Mouse (Mus musculus): Measurements from ENCODE around the gene Gm11627. TPM values are rescaled to one million over a fixed set of nuclear protein-coding genes. Genes with fewer than 3 reads are reported as not detected.
"Not testable (repeated sequence)": the region's sequence is repeated elsewhere in the genome, so short reads cannot be mapped to it uniquely, and the experiment has no call there.

Gene Gm11627
- total RNA-seq, 2 experiments from 2014 or later, result 1.4 to 1.5 TPM

DNA sequence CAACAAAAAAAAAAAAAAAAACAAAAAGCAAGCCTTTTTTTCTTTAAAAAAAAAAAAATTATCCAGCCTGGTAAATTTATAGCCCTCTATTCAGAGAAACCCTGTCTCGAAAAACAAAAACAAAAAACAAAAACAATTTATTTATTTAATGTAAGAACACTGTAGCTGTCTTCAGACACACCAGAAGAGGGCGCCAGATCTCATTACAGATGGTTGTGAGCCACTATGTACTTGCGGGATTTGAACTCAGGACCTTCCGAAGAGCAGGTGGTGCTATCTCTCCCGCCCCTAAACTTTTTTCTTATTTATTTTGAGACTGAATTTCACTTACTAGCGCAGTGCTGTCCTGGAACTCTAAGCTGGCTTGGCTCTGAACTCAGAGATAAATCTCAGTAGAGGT, 12.1 kb downstream of the Gm11627 start:
- intact Hi-C loops (cut with DNase I), result no loop called here
- no peak for DNase-seq

GRCm38 (mm10) chr11:102566290-102566689, 13.0 kb downstream of the Gm11627 start:
- DNase-seq, result no peak
- intact Hi-C loops (cut with DNase I), result no loop called here

- intact Hi-C loops (cut with DNase I), result no loop called here
- DNase-seq, result no peak
Measured at GRCm38 (mm10) chr11:102565741-102566140, 13.5 kb downstream of the Gm11627 start.

DNA sequence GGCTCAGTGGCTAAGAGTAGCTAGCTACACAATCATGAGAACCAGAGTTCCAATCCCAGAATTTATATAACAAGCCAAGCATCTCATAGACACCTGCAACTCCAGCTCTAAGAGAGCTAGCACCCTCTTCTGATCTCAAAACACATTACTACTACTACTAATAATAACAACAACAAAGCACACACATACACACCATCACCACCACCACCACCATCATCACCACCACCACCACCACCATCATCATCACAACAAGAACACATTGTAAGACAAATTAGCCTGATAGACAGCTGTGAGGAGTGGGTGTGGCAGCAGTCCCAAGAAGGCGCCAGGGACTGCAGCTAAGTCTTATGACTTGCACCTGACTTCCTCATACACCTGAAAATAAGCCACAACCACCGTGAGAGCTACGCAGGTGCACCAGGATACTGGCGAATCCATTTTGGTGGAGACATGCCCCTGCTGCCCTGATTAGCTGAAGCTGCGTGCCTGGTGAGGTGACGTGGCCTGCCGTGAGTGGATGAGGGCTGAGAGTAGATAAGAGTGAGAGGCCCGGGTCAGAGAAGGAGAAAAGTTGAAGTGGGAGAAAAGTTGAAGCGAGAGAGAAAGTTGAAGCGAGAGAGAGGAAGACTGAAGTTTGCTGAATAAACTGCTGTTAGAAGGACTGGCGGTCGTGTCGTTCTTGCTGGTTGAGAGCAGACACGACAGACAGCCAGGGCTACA, 14.1 kb downstream of the Gm11627 start:
- intact Hi-C loops (cut with DNase I); DNase-seq: not testable (repeated sequence)

DNA sequence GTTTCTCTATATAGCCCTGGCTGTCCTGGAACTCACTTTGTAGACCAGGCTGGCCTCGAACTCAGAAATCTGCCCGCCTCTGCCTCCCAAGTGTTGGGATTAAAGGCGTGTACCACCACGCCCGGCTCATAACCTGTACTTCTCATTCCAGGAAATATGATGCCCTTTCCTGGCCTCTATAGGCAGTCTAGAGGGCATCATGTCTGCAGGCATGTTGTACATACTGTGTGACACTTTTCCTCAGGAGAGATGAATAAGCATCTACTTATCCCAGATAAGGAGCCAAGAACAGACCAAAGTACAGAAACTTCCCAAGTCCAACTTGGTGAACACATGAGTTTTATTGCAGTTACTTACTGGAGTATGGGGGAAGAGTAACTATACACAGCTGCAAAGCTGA, 20.6 kb downstream of the Gm11627 start:
- intact Hi-C loops (cut with DNase I), result loop anchor here (5.0 to 10.0 kb wide), 3 partner anchors 51 to 1986 kb away; partner anchors contain the start of gene Ubtf

GRCm38 (mm10) chr11:102557386-102557785, 21.9 kb downstream of the Gm11627 start:
- intact Hi-C loops (cut with DNase I), result loop anchor here (5.0 to 10.0 kb wide), 3 partner anchors 50 to 1987 kb away; partner anchors contain the start of gene Ubtf
- DNase-seq, result no peak

More for the DNA sequence above, 20.6 kb downstream of the Gm11627 start:
- DNase-seq, result no peak

DNA sequence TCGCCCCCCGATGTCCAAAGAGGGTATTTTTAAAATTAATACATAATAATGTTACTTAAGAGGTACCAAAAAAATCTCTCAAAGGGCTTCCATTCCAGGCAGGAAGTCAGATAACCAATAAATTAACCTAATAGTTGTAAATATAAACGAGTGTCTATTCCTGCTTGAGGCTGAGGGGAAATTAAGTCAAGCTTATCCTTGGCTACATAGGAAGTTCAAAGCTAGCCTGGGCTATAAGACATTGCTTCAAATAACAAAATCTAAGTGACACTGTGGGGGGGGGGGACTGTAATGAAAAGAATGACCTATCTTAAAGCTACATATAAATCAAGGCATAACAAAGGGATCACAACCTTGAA, 22.6 kb downstream of the Gm11627 start:
- intact Hi-C loops (cut with DNase I), result loop anchor here (5.0 to 10.0 kb wide), 3 partner anchors 49 to 1988 kb away; partner anchors contain the start of gene Ubtf
- DNase-seq, result no peak

GRCm38 (mm10) chr11:102556031-102556715, 23.1 kb downstream of the Gm11627 start, which contains the start of gene Gpatch8:
Gpatch8 (minus strand) TSS chr11:102556392.
- intact Hi-C loops (cut with DNase I), result loop anchor here (5.0 to 10.0 kb wide), 3 partner anchors 49 to 1989 kb away; partner anchors contain the start of gene Ubtf

DNA sequence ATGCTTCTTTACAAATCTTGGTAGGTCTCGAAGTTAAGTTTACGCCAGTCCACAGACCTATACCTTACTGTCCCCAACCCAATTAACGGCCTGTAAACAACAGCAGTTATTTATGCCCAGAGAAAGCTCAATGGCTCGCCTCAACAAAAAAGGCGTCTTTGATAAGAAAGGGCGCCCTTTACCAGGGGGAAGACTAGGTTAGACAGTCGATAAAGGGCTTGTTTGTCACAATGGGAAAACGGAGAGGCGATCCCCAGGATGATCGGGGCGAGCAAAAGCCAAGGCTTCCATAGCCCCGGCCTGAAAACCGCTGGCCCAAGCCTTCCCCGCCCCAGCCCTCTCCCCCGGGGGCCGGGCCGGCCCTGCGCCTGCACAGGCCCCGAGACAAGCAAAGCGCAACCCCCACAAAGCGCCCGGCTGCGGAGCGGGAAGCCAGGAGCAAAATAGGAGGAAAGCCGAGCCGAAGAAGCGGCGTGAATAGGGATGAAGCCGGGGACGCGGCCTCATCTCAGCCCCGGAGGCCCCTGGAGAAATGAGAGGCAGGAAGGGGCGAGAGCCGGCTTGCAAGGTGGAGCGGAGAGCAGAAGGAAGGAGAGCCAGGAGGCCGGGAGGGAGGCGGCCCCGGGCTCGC, 23.7 kb downstream of the Gm11627 start:
- peak in 1 of 2 experiments; percentile 43 for DNase-seq

More at GRCm38 (mm10) chr11:102556031-102556715, 23.1 kb downstream of the Gm11627 start, which contains the start of gene Gpatch8:
- DNase-seq, result peak; percentile 92 to 96

GRCm38 (mm10) chr11:102552051-102552450, 27.2 kb downstream of the Gm11627 start:
- DNase-seq, result no peak
- intact Hi-C loops (cut with DNase I), result loop anchor here (5.0 to 10.0 kb wide), 2 partner anchors 65 to 1993 kb away; no protein-coding TSS in a partner anchor

More for the DNA sequence above, 23.7 kb downstream of the Gm11627 start:
- intact Hi-C loops (cut with DNase I), result loop anchor here (5.0 to 10.0 kb wide), 3 partner anchors 48 to 1989 kb away; partner anchors contain the start of gene Ubtf

DNA sequence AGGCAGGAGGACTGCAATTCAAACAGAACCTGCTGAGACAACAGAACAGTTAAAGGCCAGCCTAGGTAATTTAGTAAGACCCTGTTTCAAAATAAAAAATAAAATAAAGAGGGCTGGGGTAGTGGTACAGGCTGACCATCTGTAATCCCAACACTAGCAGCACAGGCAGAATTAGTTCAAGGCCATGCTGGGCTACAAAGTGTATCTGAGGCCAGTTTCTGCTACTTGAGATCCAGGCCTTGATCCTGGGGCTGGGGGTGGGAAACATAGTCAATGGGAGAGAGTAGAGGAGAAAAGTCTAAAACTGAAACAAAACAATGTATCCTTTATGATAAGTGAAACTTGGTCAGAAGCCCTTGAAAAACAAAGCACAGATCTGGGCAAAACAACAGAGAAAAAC, 28.1 kb downstream of the Gm11627 start:
- intact Hi-C loops (cut with DNase I), result loop anchor here (5.0 to 10.0 kb wide), 2 partner anchors 64 to 1994 kb away; no protein-coding TSS in a partner anchor
- no peak for DNase-seq

DNA sequence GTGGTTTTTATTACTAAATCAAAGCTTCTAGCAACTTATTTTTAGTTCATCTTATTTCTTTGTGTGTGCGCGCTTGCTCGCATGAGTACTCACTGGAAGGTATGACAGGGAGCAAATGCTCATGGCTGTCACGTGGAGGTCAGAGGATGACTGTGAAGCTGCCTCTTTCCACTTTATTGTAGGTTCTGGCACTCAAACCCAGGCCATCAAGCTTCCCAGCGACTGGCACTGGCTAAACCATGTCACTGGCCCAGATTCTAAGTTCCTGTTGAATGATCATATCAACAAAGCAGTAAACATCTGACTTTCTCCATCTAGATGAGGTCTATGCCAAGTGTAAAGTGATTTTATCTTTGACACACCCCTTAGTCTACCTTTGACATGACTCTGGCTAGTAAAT, 37.8 kb downstream of the Gm11627 start:
- intact Hi-C loops (cut with DNase I), result no loop called here
- no peak for DNase-seq

DNA sequence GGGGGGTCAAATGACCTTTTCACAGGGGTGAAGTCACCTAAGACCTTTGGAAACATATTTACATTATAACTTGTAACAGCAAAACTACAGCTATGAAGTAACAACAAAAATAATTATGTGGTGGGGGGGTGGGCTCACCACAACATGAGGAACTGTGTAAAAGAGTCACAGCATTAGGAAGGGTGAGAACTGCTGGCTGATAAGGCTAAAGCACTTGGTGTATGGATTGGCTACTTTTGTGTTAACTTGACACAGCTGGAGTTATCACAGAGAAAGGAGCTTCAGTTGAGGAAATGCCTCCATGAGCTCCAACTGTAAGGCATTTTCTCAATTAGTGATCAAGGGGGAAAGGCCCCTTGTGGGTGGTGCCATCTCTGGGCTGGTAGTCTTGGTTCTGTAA, 39.0 kb downstream of the Gm11627 start:
- intact Hi-C loops (cut with DNase I), result not testable (repeated sequence)

DNA sequence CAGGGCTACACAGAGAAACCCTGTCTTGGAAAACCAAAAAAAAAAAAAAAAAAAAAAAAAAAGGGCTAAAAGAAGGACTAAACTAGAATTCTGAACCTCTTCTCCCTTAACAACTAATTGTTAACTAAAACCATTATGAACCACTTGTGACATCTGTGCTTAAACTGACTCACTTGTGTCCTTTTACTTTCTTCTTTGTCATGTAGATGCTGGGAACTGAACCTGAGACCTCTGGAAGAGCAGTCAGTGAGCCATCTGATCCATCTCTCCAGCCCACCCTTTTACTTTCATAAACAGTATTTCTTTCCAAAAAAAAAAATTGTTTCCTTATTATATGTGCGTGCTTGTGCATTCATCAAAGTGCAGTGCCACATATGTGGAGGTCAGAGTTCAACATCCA, 39.6 kb downstream of the Gm11627 start:
- no peak for DNase-seq
- intact Hi-C loops (cut with DNase I), result no loop called here

More for the DNA sequence above, 39.0 kb downstream of the Gm11627 start:
- DNase-seq, result not testable (repeated sequence)

DNA sequence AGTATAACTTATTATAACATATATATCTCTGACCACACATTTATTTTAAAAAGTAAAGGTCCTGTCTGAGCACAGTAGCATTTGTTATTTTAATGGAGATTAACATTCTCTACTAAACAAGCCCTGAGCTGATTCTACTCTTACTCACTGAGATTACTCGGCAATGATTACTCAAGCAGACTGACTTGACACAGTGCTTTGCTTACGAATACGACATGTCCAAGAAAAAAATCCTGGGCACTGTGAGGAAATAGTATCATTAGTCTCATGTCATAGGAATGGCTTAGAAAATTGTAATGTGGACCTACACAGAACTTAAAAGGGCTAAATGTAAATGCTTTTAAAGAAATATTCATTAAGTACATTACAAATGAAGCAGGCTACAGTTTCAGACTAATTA, 43.1 kb downstream of the Gm11627 start:
- no peak for DNase-seq
- intact Hi-C loops (cut with DNase I), result no loop called here

DNA sequence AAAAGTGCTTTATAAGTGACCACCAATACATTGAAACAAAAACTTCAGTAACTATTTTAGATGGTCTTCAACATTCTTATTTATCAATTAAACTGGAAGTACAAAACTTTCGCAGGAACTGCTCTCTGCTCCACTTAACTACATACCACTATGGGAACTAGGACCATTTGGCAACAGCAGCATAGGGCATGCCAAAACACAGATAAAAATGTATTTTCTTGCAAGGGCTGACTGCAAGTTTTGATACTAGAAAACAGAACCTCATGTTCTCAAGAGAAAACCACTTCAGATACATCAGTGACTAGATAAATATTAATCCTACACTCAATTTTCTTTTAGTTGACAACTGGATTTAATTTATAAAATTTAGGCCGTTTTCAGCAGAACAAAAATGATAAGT, 45.2 kb downstream of the Gm11627 start:
- no peak for DNase-seq
- intact Hi-C loops (cut with DNase I), result no loop called here

DNA sequence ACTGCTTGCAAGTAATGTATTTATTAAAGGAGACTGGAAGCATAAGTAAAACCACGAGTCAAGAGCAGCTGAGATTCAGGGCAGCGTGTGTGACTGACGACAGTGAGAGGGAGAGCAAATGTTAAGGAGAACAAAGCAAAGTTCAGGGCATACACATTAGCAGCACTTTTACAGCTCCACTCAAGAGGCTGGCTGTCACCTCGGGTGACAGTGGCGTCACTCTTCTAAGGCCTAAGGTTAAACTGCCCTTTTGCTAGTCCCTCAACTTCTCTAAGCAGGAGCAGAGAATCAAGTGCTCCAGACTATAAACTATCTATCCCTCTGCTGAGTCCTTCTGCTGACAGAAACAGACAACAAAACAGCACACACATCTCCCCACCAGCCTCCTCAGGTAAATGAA, 47.8 kb downstream of the Gm11627 start:
- intact Hi-C loops (cut with DNase I), result no loop called here
- no peak for DNase-seq
